Mouse (Mus musculus): ENCODE measurements around the gene Srpr.

Srpr gene

GRCm38 (mm10) chr9:35199772-35200471 is at the start of gene Srpr, which contains the start of gene Tirap:
Srpr (plus strand) TSS chr9:35200175.
Tirap (minus strand) TSS chr9:35200291.
- DNase-seq (ENCODE audit: inconsistent age in 2 of 2, low spot score in 1 of 2), result peak; percentile 93 to 98

DNA sequence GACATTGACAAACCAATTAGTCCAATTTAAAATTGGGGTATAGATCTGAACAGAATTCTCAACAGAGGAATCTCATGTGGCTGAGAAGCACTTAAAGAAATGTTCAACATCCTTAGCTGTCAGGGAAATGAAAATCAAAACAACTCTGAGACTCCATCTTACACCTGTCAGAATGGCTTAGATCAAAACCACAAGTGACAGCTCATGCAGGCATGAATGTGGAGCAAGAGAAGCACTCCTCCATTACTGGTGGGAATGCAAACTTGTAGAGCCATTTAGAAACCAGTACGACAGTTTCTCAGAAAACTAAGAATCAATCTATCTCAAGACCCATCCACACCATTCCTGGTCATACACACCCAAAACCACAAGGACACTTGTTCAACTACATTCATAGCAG is 47.1 kb upstream of the Srpr start:
- no peak for DNase-seq (ENCODE audit: inconsistent age in 2 of 2, low spot score in 1 of 2)

DNA sequence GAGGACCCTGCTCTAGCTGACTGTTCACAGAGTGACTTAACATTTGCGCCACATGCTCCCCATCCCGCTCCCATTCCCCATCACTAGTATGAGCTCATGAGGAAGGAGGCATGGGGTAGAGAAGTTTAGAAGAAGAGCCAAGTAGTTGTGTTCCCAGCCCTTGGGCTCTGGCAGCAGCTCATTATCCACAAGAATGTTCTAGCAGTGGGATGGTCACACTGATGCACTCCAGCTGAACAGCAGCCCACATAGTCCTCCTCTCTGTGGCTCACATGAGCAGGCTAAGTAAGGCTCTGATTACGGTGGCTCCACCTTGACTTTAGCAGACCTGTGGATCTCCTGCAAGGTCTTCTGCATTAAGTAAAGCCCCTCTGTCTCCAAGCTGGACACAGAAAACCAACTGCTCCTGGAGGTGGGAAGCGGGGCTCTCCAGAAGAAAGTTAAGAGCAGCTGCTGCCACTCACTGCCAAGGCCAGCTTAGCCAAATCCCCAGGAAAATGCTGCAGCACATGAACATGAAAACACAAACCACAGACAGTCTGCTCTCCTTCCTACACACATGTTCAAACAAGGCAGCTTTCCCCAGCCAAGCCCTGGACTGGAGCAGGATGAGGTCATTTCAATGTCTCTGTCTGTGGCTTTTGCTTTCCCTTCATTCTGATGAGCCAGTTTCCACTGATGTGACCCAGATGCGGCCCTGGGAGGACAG is 43.8 kb upstream of the Srpr start:
- no peak for DNase-seq (ENCODE audit: inconsistent age in 2 of 2, low spot score in 1 of 2)

DNA sequence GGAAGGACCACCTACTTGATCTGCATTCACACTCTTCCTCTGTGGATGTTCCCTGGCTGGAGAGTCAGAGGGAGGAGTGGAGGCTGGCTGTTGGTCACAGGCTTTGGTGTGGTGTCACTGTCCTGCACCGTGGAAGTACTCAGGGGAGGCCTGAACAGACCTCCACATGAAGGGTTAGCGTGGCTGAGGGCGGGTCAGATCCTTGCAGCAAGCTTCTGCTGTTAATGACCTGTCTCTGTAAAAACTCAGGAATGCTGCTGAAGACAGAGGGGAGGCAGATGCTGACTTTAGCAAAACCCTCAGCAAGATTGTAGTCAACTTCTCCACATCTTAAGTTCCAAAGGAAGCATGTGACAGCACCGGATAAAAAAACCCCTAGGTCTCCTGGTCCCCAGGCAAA is 43.1 kb upstream of the Srpr start:
- DNase-seq (ENCODE audit: inconsistent age in 2 of 2, low spot score in 1 of 2), result no peak

GRCm38 (mm10) chr9:35158477-35158876 is 41.5 kb upstream of the Srpr start:
- no peak for DNase-seq (ENCODE audit: inconsistent age in 2 of 2, low spot score in 1 of 2)

GRCm38 (mm10) chr9:35160662-35161061 is 39.3 kb upstream of the Srpr start:
- DNase-seq (ENCODE audit: inconsistent age in 2 of 2, low spot score in 1 of 2), result no peak

DNA sequence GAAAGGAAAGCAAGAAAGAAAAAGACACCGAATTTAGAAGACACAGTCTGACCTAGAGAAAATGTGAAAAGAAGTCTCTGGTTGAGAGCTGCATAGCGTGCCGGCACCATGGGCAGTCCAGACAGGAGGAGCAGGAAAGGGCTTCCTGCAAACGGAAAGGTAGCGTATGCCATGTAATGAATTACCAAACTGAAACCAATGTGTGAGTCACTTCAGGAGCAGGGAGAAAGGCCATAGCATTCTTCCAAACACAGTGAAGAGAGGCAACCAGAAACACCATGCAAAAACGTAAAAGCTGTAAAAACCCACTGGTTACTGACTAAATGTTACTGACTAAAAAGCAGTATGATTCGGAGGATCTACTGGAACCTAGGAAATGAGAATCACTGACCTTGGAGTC is 38.3 kb upstream of the Srpr start:
- peak in 1 of 2 experiments; percentile 74 for DNase-seq (ENCODE audit: inconsistent age in 2 of 2, low spot score in 1 of 2)

GRCm38 (mm10) chr9:35163011-35163690 is 36.8 kb upstream of the Srpr start:
- DNase-seq (ENCODE audit: inconsistent age in 2 of 2, low spot score in 1 of 2), result peak; percentile 27 to 77

DNA sequence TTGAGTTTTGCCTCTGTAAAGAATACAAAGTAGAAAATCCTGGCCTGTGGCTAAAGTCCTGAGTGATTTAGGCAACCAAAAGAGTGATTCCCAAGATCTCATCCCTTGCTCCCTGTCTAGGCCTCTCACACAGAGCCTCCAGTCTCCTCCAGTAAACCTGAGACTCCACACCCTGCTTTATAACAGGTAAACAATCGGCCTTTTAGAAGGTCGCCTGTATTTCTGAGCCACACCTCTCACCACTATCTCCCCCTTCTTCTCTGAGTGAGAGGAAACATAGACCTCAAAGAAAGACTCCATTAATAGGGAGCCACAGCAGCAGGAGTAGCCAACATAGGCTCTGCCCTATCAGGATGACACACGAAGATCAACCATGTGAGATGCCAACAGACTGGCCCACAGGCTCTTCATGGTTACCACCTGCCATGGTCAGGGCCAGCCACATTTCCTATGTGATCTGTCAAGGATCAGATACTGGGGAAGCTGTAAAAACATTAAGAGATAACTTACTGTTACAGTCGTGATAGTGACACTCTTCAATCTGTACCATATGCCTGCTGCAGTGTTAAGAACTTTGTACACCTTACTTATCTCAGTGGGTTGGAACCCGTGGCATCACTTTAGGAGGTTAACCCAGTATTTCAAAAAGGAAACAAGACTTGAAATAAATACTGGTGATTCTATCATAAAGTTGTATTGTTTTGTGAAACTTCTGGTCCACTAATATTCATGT is 35.7 kb upstream of the Srpr start:
- no peak for DNase-seq (ENCODE audit: inconsistent age in 2 of 2, low spot score in 1 of 2)

GRCm38 (mm10) chr9:35166144-35166797 is 33.7 kb upstream of the Srpr start:
- peak in 1 of 2 experiments; percentile 70 for DNase-seq (ENCODE audit: inconsistent age in 2 of 2, low spot score in 1 of 2)

DNA sequence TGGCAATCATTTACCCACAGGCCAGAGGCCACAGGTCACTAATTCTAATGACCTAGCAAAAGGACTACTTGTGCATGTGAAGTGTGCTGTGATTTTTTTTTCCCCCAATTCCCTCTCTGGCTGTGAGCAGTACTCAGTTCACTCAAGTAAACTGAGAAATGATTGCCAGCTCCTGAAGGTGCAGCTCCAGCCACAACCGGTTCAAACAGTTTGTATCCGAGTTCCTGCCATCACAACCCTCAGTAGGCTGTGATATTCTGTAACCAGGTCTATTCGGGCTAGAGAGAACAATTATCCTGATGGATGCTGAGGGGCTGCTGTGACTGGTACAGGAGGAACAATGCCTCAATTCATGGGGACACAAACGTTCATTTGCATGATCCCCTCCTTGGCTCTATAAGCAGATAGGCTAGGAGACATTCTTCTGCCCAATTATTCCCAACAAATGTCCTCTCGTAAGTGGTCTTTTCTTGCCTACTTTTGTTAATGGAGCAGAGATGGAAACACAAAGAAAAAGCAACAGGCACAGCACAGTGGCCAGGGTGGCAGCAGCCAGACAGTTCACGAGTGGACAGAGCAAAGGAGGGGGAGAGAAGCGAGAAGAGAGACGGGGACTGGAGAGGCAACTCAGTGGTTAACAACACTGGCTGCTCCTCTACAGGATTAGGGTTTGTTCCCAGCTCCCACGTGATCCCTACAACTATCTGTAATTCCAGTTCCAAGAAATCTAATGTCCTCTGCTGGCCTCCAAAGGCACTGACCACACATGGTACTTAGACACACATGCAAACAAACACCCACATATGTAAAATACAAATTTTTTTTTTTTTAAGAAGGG is 33.0 kb upstream of the Srpr start:
- no peak for DNase-seq (ENCODE audit: inconsistent age in 2 of 2, low spot score in 1 of 2)

GRCm38 (mm10) chr9:35170071-35170470 is 29.9 kb upstream of the Srpr start:
- DNase-seq (ENCODE audit: inconsistent age in 2 of 2, low spot score in 1 of 2), result no peak

GRCm38 (mm10) chr9:35173331-35173730 is 26.6 kb upstream of the Srpr start:
- DNase-seq (ENCODE audit: inconsistent age in 2 of 2, low spot score in 1 of 2), result no peak

- DNase-seq (ENCODE audit: inconsistent age in 2 of 2, low spot score in 1 of 2), result peak; percentile 94 to 98
These were observed 24.5 kb upstream of the Srpr start, which contains the start of gene Dcps for GRCm38 (mm10) chr9:35175251-35176123. Dcps (minus strand) TSS chr9:35176061.

DNA sequence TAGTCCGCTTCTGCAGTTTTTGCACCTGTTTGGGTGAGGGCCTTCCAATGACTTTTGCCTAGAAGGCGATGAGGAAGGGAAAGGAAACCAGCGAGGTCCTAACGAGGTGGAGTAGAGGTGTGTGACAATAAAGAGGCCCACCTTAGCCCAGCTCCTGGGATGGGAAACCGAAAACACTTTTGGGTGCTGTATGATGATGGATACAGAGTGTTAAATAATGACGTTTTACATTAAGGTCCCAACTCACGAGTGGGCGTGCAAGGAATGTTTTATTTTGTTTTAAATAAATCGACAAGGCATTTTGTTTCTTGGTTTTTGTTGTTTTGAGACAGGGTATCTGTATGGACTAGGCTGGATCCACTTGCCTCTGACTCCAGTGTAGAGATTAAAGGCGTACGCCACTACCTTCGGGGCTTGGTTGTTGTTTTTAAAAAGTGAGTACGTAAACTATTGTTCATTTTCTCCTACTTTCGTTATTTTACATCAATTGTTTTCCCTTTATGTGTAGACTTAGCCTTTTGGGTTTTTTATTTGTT is 23.8 kb upstream of the Srpr start:
- no peak for DNase-seq (ENCODE audit: inconsistent age in 2 of 2, low spot score in 1 of 2)

DNA sequence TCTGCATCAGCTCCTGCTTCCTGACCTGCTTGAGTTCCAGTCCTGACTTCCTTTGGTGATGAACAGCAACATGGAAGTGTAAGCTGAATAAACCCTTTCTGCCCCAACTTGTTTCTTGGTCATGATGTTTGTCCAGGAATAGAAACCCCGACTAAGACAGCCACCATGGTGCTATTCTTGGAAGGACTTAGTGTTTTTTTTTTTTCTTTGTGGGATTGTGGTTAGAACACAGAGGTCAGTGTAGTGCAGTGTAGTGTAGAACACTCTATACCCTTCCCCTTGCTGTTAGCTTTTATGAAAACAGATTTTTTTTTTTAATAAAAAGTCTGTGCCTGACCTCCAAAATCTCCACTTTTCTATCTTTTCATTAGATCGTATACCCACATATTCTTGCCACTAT is 17.1 kb upstream of the Srpr start:
- DNase-seq (ENCODE audit: inconsistent age in 2 of 2, low spot score in 1 of 2), result no peak

DNA sequence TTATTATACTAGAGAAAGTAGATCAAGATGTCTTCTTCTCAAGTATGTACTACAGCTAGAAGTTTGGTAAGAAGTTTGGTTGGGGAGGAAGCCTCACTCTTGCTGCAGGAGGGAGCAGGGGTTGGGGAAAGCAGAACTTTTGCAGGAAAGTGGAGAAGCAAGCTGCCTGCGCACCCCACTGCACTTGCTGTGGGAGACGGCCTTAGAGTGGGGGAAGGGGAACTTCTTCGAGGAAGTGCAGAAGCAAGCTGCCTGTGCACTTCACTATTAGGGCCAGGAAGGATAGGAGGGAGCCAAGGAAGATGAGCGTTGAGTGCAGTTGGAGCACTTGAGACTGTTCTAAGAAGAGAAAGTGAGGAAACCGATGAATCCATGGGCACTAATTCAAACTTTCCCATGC is 16.6 kb upstream of the Srpr start:
- DNase-seq (ENCODE audit: inconsistent age in 2 of 2, low spot score in 1 of 2), result no peak

- DNase-seq (ENCODE audit: inconsistent age in 2 of 2, low spot score in 1 of 2), result no peak
These were observed 13.5 kb upstream of the Srpr start for GRCm38 (mm10) chr9:35186430-35186829.

Measured in adrenal gland, adult (tissue).